Mouse (Mus musculus) urinary bladder, adult 2 months (tissue): ENCODE measurements around the gene Kndc1. TPM values are rescaled to one million over a fixed set of nuclear protein-coding genes. Genes with fewer than 3 reads are reported as not detected.

Experiments
- DNase-seq: peaks from one replicate; pipeline ENCODE4 v3.0.0; 2022; ENCODE audit warnings: low spot score
- polyA plus RNA-seq: library from polyadenylated mRNA; depleted of rRNA; stranded (reverse); fragments of >200 nt; gene quantifications from 2 replicates; pipeline ENCODE4 v1.2.3, GENCODE M21; 2012; rRNA removed

Gene Kndc1
- 0.03 and 0.07 TPM in 2 replicates for polyA plus RNA-seq

DNA sequence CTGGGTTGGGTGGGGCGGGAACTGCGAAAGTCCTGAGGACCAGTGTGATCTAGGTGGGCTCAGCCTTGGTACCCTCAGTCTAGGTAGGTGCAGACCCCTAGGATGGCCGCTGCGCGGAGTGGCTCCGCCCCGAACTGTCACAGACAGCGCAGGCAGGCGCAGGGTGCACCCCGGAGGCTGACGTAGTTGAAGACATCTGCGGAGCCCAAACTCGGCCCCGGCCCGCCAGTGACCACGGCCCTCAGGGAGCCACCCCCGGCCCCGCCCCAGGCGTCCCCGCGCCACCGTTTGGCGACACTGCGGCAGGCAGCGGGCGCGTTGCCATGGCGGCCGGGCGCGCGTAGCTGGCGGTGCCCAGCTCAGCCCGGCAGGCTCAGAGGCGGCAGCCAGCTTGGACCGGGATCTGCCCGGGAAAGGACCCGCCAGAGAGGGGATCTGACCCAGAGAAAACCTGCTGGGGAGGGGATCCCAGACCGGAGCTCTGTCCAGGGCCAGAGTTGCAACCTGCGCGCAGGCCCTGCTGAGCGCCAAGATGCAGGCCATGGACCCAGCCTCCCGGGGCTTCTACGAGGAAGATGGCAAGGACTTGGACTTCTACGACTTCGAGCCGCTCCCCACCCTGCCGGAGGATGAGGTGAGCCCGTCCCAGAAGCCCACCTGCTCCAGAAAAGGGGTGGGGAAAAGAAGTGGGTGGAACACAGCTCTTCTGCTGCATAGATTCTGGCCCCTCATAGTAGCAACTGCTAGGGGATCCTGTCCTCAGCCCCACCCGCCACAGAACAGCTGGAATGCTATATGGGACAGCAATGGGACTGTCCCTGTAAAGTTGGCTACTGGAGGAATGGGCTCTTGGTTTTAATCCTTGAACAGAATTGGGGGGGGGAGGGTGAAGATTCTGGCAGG is at the start of gene Kndc1:
TSS of gene Kndc1 (plus strand) at position 42 of the 903 bp plus-strand sequence.
- peak; percentile 20 for DNase-seq

DNA sequence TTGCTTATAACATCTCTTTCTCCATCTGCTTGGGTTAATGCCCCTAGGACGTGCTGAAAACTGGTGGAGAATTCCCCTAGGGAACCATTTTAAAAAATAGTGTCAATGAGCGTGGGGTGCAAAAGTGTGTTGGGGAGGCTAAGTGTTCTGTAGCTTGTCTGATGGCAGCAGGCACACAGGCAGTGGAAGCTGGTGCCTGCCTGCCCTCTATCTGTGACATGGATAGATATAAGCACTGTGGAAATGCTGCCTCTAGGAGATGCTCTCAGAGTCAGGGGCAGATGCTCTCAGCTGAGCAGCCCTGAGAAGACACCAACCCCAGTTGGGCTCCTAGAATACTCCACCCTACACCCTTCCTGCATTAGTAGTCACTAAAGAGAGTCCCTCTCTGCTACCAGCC is 49.4 kb upstream of the Kndc1 start:
- no peak for DNase-seq

DNA sequence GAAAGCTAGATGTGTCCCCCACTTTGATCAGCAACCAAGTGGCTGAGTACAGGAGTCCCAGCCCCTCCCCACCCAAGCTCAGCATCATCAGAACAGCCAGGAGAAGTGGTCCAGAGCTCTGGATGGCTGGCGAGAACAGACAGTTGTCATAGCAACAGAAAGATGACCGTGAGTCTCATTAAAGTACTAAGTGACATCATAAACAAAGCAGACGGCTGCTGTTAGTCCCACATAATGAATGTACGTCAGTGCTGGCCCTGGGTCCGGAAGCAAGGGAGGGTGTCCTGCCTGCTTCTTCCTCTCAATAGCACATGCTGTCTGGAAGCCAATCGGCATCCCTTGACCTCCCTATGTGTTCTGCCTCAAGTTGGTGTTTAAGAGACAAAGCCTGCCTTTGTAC is 44.3 kb upstream of the Kndc1 start:
- no peak for DNase-seq

DNA sequence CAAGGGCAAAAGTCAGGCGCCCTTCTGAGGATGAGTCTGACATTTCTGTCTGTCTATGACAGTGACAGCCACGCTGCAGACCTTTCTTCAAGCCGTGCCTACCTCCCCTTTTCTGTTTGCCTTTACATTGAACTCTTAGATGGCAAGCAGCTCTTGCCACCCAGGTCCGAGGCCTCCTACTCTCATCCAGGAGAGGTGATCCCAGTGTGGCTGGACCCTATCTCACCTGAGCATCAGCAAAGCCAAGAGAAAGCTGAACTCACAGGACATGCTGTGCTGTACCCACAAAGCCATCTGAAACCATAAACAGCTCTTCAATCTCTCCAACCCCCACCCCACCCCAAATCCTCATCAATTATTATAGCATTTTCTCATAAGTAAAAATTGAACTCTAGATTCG is 43.8 kb upstream of the Kndc1 start:
- no peak for DNase-seq

- DNase-seq, result no peak
Observed at GRCm38 (mm10) chr7:139851098-139851497, 43.4 kb upstream of the Kndc1 start.

- no peak for DNase-seq
Observed at GRCm38 (mm10) chr7:139855261-139855660, 39.2 kb upstream of the Kndc1 start.

DNA sequence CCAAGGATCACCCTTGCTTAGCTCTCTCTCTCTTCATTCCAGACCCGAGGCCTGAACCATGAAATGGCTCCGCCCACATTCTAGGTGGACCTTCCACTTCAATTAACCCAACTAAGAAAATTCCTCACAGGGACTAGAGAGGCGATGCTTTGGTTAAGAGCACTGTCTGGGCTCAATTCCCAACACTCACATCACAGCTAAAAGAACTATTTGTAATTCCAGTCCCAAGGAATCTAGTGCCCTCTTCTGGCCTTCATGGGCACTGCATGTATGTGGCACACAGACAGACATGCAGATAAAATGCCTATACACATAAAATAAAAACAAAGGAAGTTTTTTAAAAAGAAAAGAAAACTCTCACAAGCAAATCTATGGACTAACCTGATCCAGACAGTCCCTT is 33.1 kb upstream of the Kndc1 start:
- no peak for DNase-seq

GRCm38 (mm10) chr7:139863076-139863475 is 31.4 kb upstream of the Kndc1 start:
- no peak for DNase-seq

- DNase-seq, result no peak
Observed at GRCm38 (mm10) chr7:139864253-139864652, 30.2 kb upstream of the Kndc1 start.

DNA sequence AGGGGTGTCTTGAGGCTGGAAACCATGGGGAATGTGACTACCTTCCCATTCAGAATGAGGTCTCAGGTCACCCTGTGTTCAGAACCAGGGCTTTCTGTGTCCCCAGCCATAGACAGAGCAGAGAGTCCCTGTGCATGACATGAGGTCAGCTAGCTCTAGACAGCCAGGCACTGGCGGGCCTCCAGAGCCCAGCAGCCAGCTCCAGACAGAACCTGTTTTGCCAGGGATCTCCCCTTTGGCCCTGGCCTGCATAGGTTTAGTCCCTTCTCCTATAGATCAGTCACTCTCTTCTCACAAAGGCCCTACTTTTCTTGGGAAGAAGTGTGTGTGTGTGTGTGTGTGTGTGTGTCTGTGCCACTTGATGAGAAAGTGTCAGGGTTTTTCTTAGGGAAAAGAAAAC is 29.6 kb upstream of the Kndc1 start:
- DNase-seq, result no peak

- no peak for DNase-seq
Observed at GRCm38 (mm10) chr7:139871014-139871413, 23.5 kb upstream of the Kndc1 start.

GRCm38 (mm10) chr7:139877167-139877792 is 17.2 kb upstream of the Kndc1 start:
- no peak for DNase-seq

DNA sequence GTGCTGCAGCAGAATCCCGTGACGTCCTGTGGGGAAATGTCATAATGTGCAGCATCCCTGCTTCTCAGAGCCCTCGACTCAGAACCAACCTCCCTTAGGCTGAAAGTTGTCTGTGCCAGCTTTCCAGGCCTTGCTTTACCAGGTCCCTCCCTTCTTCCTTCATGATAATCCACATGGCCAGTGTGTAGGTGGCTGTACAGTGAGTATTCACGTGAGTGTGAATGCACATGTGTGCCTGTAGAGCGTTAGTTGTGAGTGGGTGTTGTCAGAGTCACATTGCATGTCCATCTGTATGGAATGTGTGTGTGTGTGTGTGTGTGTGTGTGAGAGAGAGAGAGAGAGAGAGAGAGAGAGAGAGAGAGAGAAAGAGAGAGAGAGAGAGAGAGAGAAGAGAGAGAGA is 16.4 kb upstream of the Kndc1 start:
- DNase-seq, result no peak

DNA sequence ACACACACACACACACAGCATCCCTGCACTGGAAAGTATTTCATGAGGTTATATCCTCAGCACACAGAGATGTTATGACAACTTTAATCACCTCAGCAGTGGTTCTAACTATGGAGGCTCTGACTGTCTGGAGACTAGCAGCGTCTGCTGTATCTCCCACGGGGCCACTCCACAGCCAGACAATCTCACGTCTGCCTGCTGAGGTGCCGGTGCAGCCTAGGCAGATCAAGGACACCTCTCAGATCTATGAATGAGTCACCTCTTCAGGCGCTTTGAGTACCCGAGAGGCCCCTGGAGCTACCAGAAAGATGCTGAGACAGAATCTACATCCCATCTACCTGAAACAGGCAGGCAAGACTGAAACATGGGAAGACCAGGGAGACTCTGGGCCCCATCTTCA is 15.9 kb upstream of the Kndc1 start:
- no peak for DNase-seq

GRCm38 (mm10) chr7:139883545-139883944 is 11.0 kb upstream of the Kndc1 start:
- DNase-seq, result no peak

GRCm38 (mm10) chr7:139891779-139892178 is 2.7 kb upstream of the Kndc1 start:
- no peak for DNase-seq

DNA sequence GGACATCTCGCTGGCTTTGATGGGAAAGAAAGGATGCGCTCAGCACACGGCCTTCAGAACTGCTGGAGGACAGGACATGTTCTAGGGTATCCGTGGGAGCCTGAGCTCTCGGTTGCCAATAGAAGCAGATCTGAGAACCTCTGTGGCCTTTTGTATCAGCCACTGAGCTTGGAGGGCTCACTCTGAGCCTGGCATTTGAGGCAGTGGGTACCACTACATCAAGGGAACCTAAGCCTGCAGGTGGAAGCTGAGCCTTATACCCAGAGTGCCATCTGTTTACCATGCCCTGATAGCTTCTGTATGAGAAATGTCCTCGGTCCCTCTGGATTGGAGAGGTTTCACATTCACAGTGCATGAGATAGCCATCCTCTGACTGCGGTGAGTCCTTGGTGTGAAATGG is 1.8 kb downstream of the Kndc1 start:
- DNase-seq, result no peak

GRCm38 (mm10) chr7:139896796-139897195 is 2.3 kb downstream of the Kndc1 start:
- DNase-seq, result no peak

DNA sequence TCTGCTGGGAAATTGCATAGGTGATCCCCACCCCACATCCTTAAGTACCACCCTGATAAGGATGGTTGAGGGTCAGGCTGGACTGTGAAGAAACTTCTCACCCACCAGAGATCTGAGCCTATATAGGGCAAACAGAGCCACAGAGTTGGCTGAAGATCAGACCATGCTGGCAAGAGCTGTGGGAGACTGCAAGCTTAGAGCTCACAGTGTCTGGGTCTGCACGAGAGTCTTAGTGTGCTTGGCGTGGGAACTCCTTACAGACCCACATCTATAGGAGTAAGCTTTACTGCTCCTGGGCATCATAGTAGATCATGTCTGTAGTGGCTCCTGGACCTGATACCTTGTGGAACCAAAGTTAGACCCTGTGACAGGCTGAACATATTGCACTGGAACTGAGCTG is 4.1 kb downstream of the Kndc1 start:
- no peak for DNase-seq

DNA sequence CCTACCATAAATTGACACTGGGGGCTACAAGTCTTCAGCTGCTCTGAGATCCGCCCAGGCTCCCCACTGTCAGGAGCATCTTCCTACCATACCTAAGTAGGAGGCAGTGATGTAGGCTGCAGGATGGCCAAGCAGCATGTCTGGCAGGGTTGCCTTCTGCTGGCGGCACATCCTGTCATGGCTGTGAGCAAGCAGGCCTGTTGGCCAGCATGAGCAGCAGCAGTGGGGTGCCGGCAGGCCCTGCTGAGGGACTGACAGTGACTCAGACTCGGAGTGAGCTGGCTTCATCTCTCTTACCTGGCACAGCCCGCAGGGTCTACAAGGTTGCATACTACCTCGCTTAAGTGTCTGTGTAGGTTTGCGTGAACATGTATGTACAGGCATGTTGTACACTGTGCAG is 5.0 kb downstream of the Kndc1 start:
- DNase-seq, result no peak

GRCm38 (mm10) chr7:139900456-139900855 is 6.0 kb downstream of the Kndc1 start:
- no peak for DNase-seq

DNA sequence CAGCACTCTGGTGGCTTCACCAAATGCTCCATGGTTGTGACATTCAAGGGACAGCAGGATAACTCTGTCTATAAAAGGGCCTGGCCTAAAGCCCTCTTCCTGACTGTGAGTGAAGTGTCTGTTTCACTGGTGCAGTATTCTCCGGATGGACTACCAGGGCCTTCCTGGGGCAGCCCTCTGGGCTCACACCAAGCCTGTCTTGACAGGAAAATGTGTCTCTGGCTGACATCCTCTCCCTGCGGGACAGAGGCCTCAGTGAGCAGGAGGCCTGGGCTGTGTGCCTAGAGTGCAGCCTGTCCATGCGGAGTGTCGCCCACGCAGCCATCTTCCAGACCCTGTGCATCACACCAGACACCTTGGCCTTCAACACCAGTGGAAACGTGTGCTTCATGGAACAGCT is 6.4 kb downstream of the Kndc1 start:
- DNase-seq, result no peak

- DNase-seq, result no peak
Observed at GRCm38 (mm10) chr7:139901981-139902380, 7.5 kb downstream of the Kndc1 start.
